Mouse (Mus musculus): Measurements from ENCODE around the gene Rnf181.

DNA sequence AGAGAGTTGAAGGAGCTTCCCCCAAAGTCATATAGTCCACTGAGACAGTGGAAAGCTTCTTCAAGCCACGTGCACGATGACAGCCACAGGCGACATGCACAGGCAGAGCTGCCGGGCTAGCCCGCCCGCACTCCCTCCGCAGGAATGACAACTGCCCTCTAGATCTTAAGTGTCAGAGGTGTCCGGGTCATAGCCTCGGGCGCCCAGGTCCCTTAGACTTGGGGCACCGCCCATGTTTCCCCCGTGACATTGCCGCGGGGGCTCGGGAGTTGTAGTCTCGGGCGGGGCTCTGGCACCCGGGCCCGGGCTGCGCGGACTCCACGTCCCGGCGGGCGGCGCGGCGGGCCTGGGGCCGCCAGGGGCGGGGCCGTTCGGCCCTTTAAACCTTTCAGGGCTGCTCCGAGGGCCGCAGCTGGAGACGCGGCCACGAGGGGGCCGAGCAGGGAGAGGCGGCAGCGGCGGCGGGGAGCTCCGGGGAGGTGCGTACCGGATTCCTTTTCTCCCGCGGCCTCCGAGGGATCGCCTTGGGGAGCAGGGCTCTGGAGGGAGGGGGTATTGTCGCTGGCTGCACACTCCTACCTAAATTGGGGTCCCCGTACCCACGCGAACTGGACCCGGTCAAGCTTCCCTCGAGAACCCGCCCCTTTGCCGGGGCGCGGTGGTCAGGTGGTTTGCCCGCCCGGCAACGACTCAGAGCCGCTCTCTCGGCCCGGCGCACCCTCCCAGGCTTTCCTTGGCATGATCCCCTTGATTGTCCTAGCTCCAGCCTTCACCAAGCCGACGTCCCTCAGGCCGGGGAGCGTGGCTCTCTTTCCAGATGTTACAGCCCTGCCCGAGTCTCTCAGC, 11.5 kb downstream of the Rnf181 start, which contains the start of gene Tmem150a:
- TF ChIP-seq CTCF (IDR thresholded peaks at IDR 0.05; ENCODE audit: borderline replicate concordance, insufficient read depth, low read depth, low read length) (no peak), POLR2A (IDR thresholded peaks at IDR 0.05; ENCODE audit: borderline replicate concordance, insufficient read depth, low read length) (0 out of 2 replicates have a peak, but pooled peaks have one; percentile 17)

All from cerebellum, adult 2 months (tissue).